Mouse (Mus musculus): ENCODE results near the gene Galm.

The Galm gene

GRCm38 (mm10) chr17:80120396-80120795, 6.9 kb upstream of the Galm start:
- POLR2A ChIA-PET: no interaction called here
- CTCF ChIA-PET: interaction anchor here in 1 of 4 experiments (0.6 kb wide), 1 partner anchor 649 kb away, joined by 4 read pairs; no protein-coding TSS in a partner anchor

- ChIA-PET POLR2A (interaction anchor here in 2 of 4 experiments (0.6 to 1.2 kb wide), 3 partner anchors 10 to 53 kb away, joined by 3 to 4 read pairs (median 3); no protein-coding TSS in a partner anchor), CTCF (no interaction called here)
Observed at GRCm38 (mm10) chr17:80121833-80122232, 5.4 kb upstream of the Galm start.

DNA sequence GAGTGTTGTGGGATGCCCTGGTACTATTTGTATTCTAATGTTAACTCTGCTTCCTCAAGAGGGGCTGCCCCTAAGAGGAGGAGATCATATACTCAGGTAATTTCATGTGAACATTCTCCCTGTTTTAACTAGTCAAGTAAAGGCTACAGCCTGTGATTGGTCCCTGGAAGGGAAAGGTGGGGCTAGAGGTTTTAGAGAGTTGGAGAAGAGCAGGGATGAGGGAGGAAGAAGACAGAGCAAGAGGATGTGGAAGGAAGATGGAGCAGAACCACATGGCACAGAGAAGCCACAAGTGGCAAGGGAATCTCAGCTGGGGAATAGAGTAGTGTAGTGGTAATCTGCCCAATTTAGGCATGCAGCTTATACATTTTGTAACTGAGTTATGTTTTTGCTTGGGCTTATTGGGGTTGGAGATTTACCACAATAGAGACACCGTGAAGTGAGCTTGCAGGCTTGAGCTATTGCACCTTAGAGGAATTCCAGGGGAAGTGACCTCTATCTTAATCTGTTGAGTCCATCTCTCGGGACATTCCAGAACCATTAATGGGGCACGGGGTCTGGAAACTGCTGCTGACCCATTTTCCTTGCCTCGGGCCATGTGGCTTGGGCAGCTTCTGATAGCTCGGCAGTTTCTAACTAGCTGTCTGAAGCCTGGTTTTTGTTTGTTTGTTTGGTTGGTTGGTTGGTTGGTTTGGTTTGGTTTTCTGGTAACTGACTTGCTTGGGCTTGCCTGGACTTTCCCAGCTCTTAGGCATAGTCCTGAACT, 2.1 kb upstream of the Galm start:
- POLR2A ChIA-PET: interaction anchor here in 3 of 4 experiments (0.9 to 2.3 kb wide), 8 partner anchors 14 to 336 kb away, joined by 3 to 10 read pairs (median 4); partner anchors contain the start of genes Srsf7 (in 2 of the 3) and Ttc39d (in 2 of the 3)
- CTCF ChIA-PET: interaction anchor here in 1 of 4 experiments (0.6 kb wide), 1 partner anchor 54 kb away, joined by 5 read pairs; no protein-coding TSS in a partner anchor

- CTCF ChIA-PET: interaction anchor here in 1 of 4 experiments (0.6 kb wide), 1 partner anchor 37 kb away, joined by 3 read pairs; no protein-coding TSS in a partner anchor
- POLR2A ChIA-PET: interaction anchor here in 3 of 4 experiments (0.7 to 2.6 kb wide), 9 partner anchors 13 to 335 kb away, joined by 3 to 14 read pairs (median 5); partner anchors contain the start of genes Hnrnpll (in 1 of the 3), Srsf7 (in 1 of the 3) and Ttc39d (in 1 of the 3)
Observed at GRCm38 (mm10) chr17:80126166-80126565, 1.1 kb upstream of the Galm start.

- ChIA-PET POLR2A (interaction anchor here in 3 of 4 experiments (0.7 to 2.2 kb wide), 28 partner anchors 9 to 430 kb away, joined by 3 to 22 read pairs (median 4); partner anchors contain the start of genes Hnrnpll (in 1 of the 3), Srsf7 (in 1 of the 3) and Ttc39d (in 1 of the 3)), CTCF (interaction anchor here in 3 of 4 experiments (0.6 to 0.7 kb wide), 3 partner anchors 23 to 704 kb away, joined by 3 to 4 read pairs (median 3); no protein-coding TSS in a partner anchor)
Observed at GRCm38 (mm10) chr17:80128476-80128990, 1.3 kb downstream of the Galm start.

DNA sequence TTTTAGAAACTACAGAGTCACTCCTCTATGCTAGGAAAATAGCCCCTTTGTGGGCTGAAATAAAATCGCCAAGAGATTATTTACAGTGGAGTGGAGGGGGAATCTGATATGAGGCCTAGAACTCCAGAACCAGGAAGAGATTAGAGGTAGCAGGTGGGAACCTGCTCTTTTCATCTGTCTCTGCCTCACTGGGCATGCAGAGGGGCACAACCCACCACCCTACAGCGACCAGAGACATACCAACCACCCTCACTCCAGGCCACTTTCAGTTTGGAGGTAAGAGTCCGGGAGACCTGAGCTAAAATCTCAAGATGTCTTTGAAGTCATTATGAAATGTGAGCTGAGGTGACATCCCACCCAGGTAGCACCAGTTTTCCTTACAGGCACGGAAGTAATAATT, 2.1 kb downstream of the Galm start:
- POLR2A ChIA-PET: interaction anchor here in 3 of 4 experiments (0.9 to 2.2 kb wide), 7 partner anchors 8 to 46 kb away, joined by 3 to 7 read pairs (median 4); no protein-coding TSS in a partner anchor

GRCm38 (mm10) chr17:80130718-80131430, 3.6 kb downstream of the Galm start:
- POLR2A ChIA-PET: interaction anchor here in 3 of 4 experiments (0.6 to 2.2 kb wide), 7 partner anchors 7 to 48 kb away, joined by 3 to 7 read pairs (median 3); no protein-coding TSS in a partner anchor

More for the DNA sequence above, 2.1 kb downstream of the Galm start:
- CTCF ChIA-PET: interaction anchor here in 1 of 4 experiments (1.0 kb wide), 1 partner anchor 39 kb away, joined by 4 read pairs; no protein-coding TSS in a partner anchor

DNA sequence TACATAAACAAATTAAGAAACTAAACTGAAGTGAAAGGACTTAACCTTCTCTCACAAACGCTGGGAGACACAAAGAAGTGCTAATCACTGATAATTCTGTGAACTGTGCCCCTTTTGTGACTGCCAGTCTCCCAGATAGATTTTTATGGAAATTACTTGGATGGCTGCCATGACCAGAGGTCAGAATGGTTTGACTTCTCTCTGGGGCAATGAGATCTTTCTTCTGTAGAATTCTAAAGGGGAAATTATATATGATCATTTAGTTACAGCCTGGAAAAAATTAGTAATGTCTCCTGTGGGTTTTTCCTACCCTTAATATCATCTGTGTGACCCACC, 4.1 kb downstream of the Galm start:
- ChIA-PET POLR2A (interaction anchor here in 1 of 4 experiments (2.2 kb wide), 1 partner anchor 43 kb away, joined by 7 read pairs; no protein-coding TSS in a partner anchor), CTCF (no interaction called here)

More at GRCm38 (mm10) chr17:80130718-80131430, 3.6 kb downstream of the Galm start:
- CTCF ChIA-PET: interaction anchor here in 1 of 4 experiments (0.9 kb wide), 1 partner anchor 83 kb away, joined by 3 read pairs; no protein-coding TSS in a partner anchor

DNA sequence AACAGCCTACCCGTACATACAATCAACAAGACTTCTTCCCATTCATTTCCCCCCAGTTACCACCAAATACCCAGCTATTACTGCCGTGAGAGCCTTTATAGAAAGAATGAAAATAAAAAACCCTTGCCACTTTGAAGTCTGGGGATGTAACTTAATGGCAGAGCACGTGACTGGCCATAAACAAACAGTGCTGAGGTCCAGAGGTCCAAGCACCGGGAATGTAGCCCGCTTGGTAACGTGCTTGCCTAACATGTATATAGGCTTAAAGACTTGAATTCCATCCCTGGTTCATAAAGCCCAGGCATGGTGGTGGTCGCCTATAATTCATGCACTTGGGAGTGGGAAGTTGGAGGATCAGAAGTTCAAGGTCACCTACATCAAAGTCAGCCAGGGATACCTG, 4.6 kb downstream of the Galm start:
- ChIA-PET POLR2A (no interaction called here), CTCF (no interaction called here)

- ChIA-PET POLR2A (interaction anchor here in 1 of 4 experiments (0.6 to 0.7 kb wide), 2 partner anchors 9 to 243 kb away, joined by 3 read pairs; no protein-coding TSS in a partner anchor), CTCF (no interaction called here)
Observed at GRCm38 (mm10) chr17:80132502-80132901, 5.2 kb downstream of the Galm start.

DNA sequence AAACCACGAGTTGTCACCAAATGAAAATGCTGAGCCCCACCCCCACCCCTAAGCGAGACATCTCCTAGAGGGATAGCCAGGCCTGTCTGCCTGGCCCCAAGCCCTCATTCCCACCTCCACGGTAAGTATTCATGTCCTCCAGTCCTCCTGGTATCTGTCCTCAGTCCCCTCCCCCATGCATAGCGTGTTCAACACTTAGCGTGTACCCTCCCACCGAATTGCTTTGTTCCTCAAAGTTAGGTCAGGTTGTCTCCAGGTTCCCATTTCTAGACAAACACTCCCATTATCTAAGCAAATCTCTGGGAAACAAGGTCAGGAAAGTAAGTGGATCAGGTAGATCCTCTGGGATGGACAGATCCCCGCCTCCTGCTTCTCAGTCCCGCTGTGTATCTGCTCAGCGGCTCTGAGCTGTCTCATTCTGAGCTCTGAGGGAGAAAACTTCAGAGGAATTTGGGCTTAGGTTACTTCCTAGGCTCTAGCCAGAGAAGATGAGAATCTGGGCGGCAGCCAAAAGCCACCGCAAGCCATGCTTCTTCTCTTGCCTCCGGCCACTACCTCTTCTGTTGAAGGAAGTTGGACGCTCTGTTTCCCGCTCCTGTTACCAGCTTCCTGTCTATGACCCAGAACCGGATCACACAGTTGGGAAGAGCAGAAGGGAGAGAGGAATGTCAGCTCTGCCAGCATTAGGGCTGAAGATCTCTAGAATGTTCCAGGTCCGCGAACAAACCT, 11.3 kb downstream of the Galm start:
- POLR2A ChIA-PET: interaction anchor here (0.5 to 4.4 kb wide), 19 partner anchors 9 to 170 kb away, joined by 3 to 22 read pairs (median 6); partner anchors contain the start of genes Galm (in 3 of the 4), Srsf7 (in 3 of the 4), Ttc39d (in 3 of the 4) and Gemin6 (in 1 of the 4)
- CTCF ChIA-PET: interaction anchor here in 1 of 4 experiments (0.8 kb wide), 1 partner anchor 121 kb away, joined by 3 read pairs; no protein-coding TSS in a partner anchor

GRCm38 (mm10) chr17:80139753-80140444, 12.6 kb downstream of the Galm start:
- POLR2A ChIA-PET: interaction anchor here in 2 of 4 experiments (0.5 to 4.4 kb wide), 11 partner anchors 12 to 91 kb away, joined by 3 to 22 read pairs (median 6); partner anchors contain the start of gene Galm (in 2 of the 2)
- CTCF ChIA-PET: no interaction called here

DNA sequence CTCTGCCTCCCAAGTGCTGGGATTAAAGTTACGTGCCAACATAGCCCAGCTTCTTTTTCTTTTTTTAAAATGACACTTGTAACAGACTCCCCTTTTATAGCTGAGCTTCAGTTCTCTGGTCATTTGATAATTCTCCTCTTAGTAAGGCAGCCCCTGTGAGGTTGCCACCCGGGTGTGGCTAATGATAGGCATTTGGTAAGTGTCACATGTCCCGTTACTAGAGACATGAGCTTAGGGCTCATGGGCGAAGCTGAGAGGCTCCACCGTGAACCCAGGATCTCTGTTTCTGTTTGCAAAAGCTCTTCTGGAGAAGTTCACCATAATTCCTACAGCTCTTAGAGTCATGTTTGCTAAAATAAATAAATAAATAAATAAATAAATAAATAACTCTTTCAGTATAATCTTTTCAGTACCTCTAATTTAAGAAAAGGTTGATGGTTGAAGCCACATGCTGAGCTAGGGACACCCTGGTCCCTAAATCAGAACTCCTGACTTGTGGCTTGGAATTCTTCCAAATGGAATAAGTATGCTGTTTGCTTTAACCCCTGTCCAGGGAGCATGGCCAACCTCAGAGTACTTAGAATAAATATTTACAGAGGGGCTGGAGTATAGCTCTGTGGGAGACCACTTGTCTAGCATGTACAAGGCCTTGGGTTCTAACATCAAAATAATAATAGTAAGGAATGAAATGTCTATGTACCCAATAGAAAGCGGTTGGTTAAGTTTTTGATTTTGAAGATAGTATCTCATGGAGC, 16.4 kb downstream of the Galm start:
- ChIA-PET CTCF (interaction anchor here in 2 of 4 experiments (0.7 to 1.6 kb wide), 3 partner anchors 13 to 451 kb away, joined by 3 read pairs; no protein-coding TSS in a partner anchor), POLR2A (interaction anchor here in 3 of 4 experiments (0.5 to 1.6 kb wide), 9 partner anchors 10 to 1532 kb away, joined by 3 to 6 read pairs (median 4); partner anchors contain the start of genes Srsf7 (in 1 of the 3) and Ttc39d (in 1 of the 3))

DNA sequence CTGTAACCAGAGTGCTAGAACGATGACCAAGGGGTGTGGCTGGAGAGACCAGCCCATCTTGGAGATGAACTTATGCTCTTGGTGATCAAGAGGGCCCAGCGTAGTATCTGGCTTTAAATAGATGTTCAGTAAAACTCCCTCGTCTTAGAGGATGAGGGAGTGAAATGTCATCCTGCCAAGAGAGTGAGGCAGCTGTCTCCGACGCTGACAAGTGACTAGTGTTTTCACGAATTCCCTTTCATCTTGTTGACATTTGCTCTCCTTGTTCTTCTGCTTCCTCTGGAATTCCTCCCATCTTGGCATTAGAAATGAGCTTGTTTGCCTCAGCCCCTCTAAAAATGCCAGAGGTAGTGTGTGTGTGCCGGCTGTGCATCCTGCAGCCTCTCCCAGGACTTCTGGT, 17.9 kb downstream of the Galm start:
- CTCF ChIA-PET: no interaction called here
- POLR2A ChIA-PET: interaction anchor here in 2 of 4 experiments (0.6 to 1.6 kb wide), 4 partner anchors 17 to 62 kb away, joined by 3 to 5 read pairs (median 4); partner anchors contain the start of genes Srsf7 (in 1 of the 2) and Ttc39d (in 1 of the 2)

GRCm38 (mm10) chr17:80145771-80146170, 18.5 kb downstream of the Galm start:
- ChIA-PET POLR2A (interaction anchor here in 2 of 4 experiments (0.6 to 1.5 kb wide), 3 partner anchors 27 to 61 kb away, joined by 3 to 4 read pairs (median 3); partner anchors contain the start of genes Srsf7 (in 1 of the 2) and Ttc39d (in 1 of the 2)), CTCF (interaction anchor here in 2 of 4 experiments (0.6 to 0.9 kb wide), 2 partner anchors 18 to 305 kb away, joined by 4 to 17 read pairs; no protein-coding TSS in a partner anchor)
